Mouse (Mus musculus): Measurements from ENCODE around the gene Gucd1. TPM values are rescaled to one million over a fixed set of nuclear protein-coding genes. Genes with fewer than 3 reads are reported as not detected.
"Not testable (repeated sequence)": the region's sequence is repeated elsewhere in the genome, so short reads cannot be mapped to it uniquely, and the experiment has no call there.

Gene Gucd1
- polyA plus RNA-seq, 1 experiment from 2014 or later, result 27.6 TPM

- H3K4me3 ChIP-seq; H3K9ac ChIP-seq; H3K27ac ChIP-seq; ATAC-seq (ENCODE audit: insufficient number of reproducible peaks, low FRiP score, low TSS enrichment, low read depth); H3K4me2 ChIP-seq; H3K36me3 ChIP-seq; H3K27me3 ChIP-seq; H3K4me1 ChIP-seq; H3K9me3 ChIP-seq: not testable (repeated sequence)
- WGBS, result 62% methylated on average over 15 of the region's 18 CpGs
Observed at GRCm38 (mm10) chr10:75456061-75456831, 61.5 kb downstream of the Gucd1 start.

GRCm38 (mm10) chr10:75451036-75451786 lies 66.6 kb downstream of the Gucd1 start:
- H3K4me3 ChIP-seq, result no peak overlapping the region
- 41% methylated on average over 10 of the region's 10 CpGs for WGBS
- no peaks in the 10 kb centered on the region for H3K9me3 ChIP-seq
- no peak overlapping the region for H3K4me2 ChIP-seq
- H3K4me1 ChIP-seq, result peaks cover 25% of the 10 kb centered on the region
- no peak; the same call in 1 of the 2 replicates for ATAC-seq (ENCODE audit: insufficient number of reproducible peaks, low FRiP score, low TSS enrichment, low read depth)
- H3K27ac ChIP-seq, result peak overlapping the region; percentile 38; the same call in 1 of the 2 replicates
- no peak overlapping the region for H3K9ac ChIP-seq
- H3K36me3 ChIP-seq, result no peaks in the 10 kb centered on the region
- H3K27me3 ChIP-seq, result no peaks in the 10 kb centered on the region

- Histone ChIP-seq H3K36me3 (no peaks in the 10 kb centered on the region), H3K27ac (0 out of 2 replicates have a peak overlapping the region, but pooled peaks have one; percentile 3), H3K4me1 (peaks cover 25% of the 10 kb centered on the region), H3K4me3 (no peak overlapping the region), H3K9ac (no peak overlapping the region), H3K9me3 (no peaks in the 10 kb centered on the region), H3K4me2 (no peak overlapping the region), H3K27me3 (no peaks in the 10 kb centered on the region)
- 79% methylated on average over 8 of the region's 8 CpGs for WGBS
- ATAC-seq (ENCODE audit: insufficient number of reproducible peaks, low FRiP score, low TSS enrichment, low read depth), result no peak
Observed at GRCm38 (mm10) chr10:75450331-75450730, 67.4 kb downstream of the Gucd1 start.

- 62% methylated on average over 6 of the region's 6 CpGs for WGBS
- Histone ChIP-seq H3K9me3 (no peaks in the 10 kb centered on the region), H3K4me3 (no peak overlapping the region), H3K4me2 (no peak overlapping the region), H3K9ac (no peak overlapping the region), H3K4me1 (peaks cover 31% of the 10 kb centered on the region), H3K27ac (0 out of 2 replicates have a peak overlapping the region, but pooled peaks have one; percentile 7), H3K36me3 (no peaks in the 10 kb centered on the region), H3K27me3 (no peaks in the 10 kb centered on the region)
- ATAC-seq (ENCODE audit: insufficient number of reproducible peaks, low FRiP score, low TSS enrichment, low read depth), result no peak
Observed at GRCm38 (mm10) chr10:75448806-75449420, 68.9 kb downstream of the Gucd1 start.

- no peak overlapping the region for H3K27ac ChIP-seq
- no peaks in the 10 kb centered on the region for H3K36me3 ChIP-seq
- no peaks in the 10 kb centered on the region for H3K9me3 ChIP-seq
- no peak overlapping the region for H3K4me2 ChIP-seq
- H3K27me3 ChIP-seq, result no peaks in the 10 kb centered on the region
- peaks cover 31% of the 10 kb centered on the region for H3K4me1 ChIP-seq
- no peak for ATAC-seq (ENCODE audit: insufficient number of reproducible peaks, low FRiP score, low TSS enrichment, low read depth)
- WGBS, result 63% methylated on average over 11 of the region's 11 CpGs
- no peak overlapping the region for H3K4me3 ChIP-seq
- no peak overlapping the region for H3K9ac ChIP-seq
Observed at GRCm38 (mm10) chr10:75447489-75447888, 70.3 kb downstream of the Gucd1 start.

GRCm38 (mm10) chr10:75446501-75447083 lies 71.2 kb downstream of the Gucd1 start:
- Histone ChIP-seq H3K9ac (no peak overlapping the region), H3K4me1 (peaks cover 29% of the 10 kb centered on the region), H3K27ac (no peak overlapping the region), H3K36me3 (no peaks in the 10 kb centered on the region), H3K27me3 (no peaks in the 10 kb centered on the region), H3K9me3 (no peaks in the 10 kb centered on the region), H3K4me2 (no peak overlapping the region), H3K4me3 (no peak overlapping the region)
- no peak for ATAC-seq (ENCODE audit: insufficient number of reproducible peaks, low FRiP score, low TSS enrichment, low read depth)
- 64% methylated on average over 13 of the region's 13 CpGs for WGBS

- Histone ChIP-seq H3K4me2 (no peak overlapping the region), H3K27ac (peak overlapping the region; percentile 27; the same call in 1 of the 2 replicates), H3K27me3 (no peaks in the 10 kb centered on the region), H3K9me3 (no peaks in the 10 kb centered on the region), H3K36me3 (no peaks in the 10 kb centered on the region), H3K4me1 (peaks cover 23% of the 10 kb centered on the region), H3K4me3 (no peak overlapping the region), H3K9ac (no peak overlapping the region)
- ATAC-seq (ENCODE audit: insufficient number of reproducible peaks, low FRiP score, low TSS enrichment, low read depth), result no peak
- 54% methylated on average over 8 of the region's 8 CpGs for WGBS
Observed at GRCm38 (mm10) chr10:75445030-75445429, 72.7 kb downstream of the Gucd1 start.

- Histone ChIP-seq H3K9me3 (no peaks in the 10 kb centered on the region), H3K4me1 (peaks cover 17% of the 10 kb centered on the region; the same call in 1 of the 2 replicates), H3K4me2 (no peak overlapping the region), H3K27me3 (no peaks in the 10 kb centered on the region), H3K9ac (no peak overlapping the region), H3K27ac (no peak overlapping the region), H3K4me3 (no peak overlapping the region), H3K36me3 (no peaks in the 10 kb centered on the region)
- WGBS, result 71% methylated on average over 19 of the region's 19 CpGs
- ATAC-seq (ENCODE audit: insufficient number of reproducible peaks, low FRiP score, low TSS enrichment, low read depth), result no peak
Observed at GRCm38 (mm10) chr10:75444111-75444826, 73.5 kb downstream of the Gucd1 start.

- Histone ChIP-seq H3K4me1 (peaks cover 10% of the 10 kb centered on the region; the same call in 1 of the 2 replicates), H3K9me3 (no peaks in the 10 kb centered on the region), H3K4me2 (no peak overlapping the region), H3K4me3 (no peak overlapping the region), H3K27ac (no peak overlapping the region), H3K9ac (no peak overlapping the region), H3K27me3 (no peaks in the 10 kb centered on the region), H3K36me3 (no peaks in the 10 kb centered on the region)
- 79% methylated on average over 4 of the region's 4 CpGs for WGBS
- ATAC-seq (ENCODE audit: insufficient number of reproducible peaks, low FRiP score, low TSS enrichment, low read depth), result no peak
Observed at GRCm38 (mm10) chr10:75443017-75443416, 74.8 kb downstream of the Gucd1 start.

- Histone ChIP-seq H3K4me1 (0 out of 2 replicates have a peak, but pooled peaks cover 6% of the 10 kb centered on the region), H3K9me3 (no peaks in the 10 kb centered on the region), H3K27me3 (no peaks in the 10 kb centered on the region), H3K4me3 (no peak overlapping the region), H3K4me2 (no peak overlapping the region), H3K27ac (no peak overlapping the region), H3K36me3 (no peaks in the 10 kb centered on the region), H3K9ac (no peak overlapping the region)
- 76% methylated on average over 4 of the region's 4 CpGs for WGBS
- ATAC-seq (ENCODE audit: insufficient number of reproducible peaks, low FRiP score, low TSS enrichment, low read depth), result no peak
Observed at GRCm38 (mm10) chr10:75441800-75442199, 76.0 kb downstream of the Gucd1 start.

GRCm38 (mm10) chr10:75440756-75441155 lies 77.0 kb downstream of the Gucd1 start:
- no peak overlapping the region for H3K27ac ChIP-seq
- no peak overlapping the region for H3K4me3 ChIP-seq
- no peaks in the 10 kb centered on the region for H3K27me3 ChIP-seq
- no peak for ATAC-seq (ENCODE audit: insufficient number of reproducible peaks, low FRiP score, low TSS enrichment, low read depth)
- WGBS, result 83% methylated on average over 3 of the region's 3 CpGs
- no peaks in the 10 kb centered on the region for H3K9me3 ChIP-seq
- no peak overlapping the region for H3K9ac ChIP-seq
- H3K4me2 ChIP-seq, result no peak overlapping the region
- H3K36me3 ChIP-seq, result no peaks in the 10 kb centered on the region
- 0 out of 2 replicates have a peak, but pooled peaks cover 6% of the 10 kb centered on the region for H3K4me1 ChIP-seq
